Mouse (Mus musculus) pancreas, adult 10 weeks (tissue): ENCODE data around the gene Tfap2b. TPM values are rescaled to one million over a fixed set of nuclear protein-coding genes. Genes with fewer than 3 reads are reported as not detected.

Experiments used
- polyA plus RNA-seq: library from polyadenylated mRNA; stranded (reverse); fragments of 350-450 nt; fragmentation: Illumina TruSeq; extraction: RNeasy Lipid Tissue Mini Kit (QIAGEN cat#74804); gene quantifications from one replicate; pipeline ENCODE4 v1.2.3, GENCODE M21; 2015; ENCODE audit warnings: low read depth, low replicate concordance; ENCODE audit not compliant: insufficient read depth

Tfap2b gene
- polyA plus RNA-seq = not detected

GRCm38 (mm10) chr1:19208641-19209358 is at the start of gene Tfap2b:
Gene Tfap2b (plus strand): TSS chr1:19208914.

Other genes with a start within 250 kb of the Tfap2b start
- not detected for gene Tfap2d, start 105.9 kb upstream of the Tfap2b start, polyA plus RNA-seq